Mouse (Mus musculus): ENCODE results near the gene Tmem106c. TPM values are rescaled to one million over a fixed set of nuclear protein-coding genes. Genes with fewer than 3 reads are reported as not detected.

Gene Tmem106c
- polyA plus RNA-seq, 1 experiment from 2014 or later, result 41.5 TPM

DNA sequence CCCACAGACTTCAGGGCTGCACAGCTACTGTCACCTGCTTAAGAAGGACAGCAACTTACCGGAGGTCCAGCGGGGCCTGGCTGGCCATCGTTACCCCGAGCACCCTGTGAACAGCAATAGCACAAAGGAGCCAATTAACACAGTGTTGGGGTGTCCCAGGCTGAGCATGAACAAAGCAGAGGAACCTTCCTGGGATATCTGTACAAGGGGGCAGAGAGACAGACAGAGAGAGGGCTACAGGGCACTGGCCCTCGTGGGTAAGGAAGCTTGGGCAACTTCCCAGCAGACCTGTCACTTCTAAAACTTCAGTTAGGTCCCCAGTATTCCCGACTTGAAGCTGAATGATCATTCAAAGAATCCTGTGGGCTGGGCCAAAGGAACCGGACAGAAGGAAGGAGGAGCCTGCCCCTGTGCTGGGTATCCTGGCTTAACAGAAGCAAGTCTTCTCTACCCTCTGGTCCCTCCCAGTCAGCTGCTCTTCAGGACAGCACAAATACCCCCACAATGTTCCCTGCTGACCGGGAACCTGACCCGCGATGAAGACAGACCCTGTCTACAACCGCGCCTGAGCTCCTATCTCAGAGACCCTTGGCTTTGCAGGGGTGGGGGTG is 27.4 kb downstream of the Tmem106c start:
- Histone ChIP-seq H3K4me1 (peaks cover 53% of the 10 kb centered on the region), H3K9me3 (no peaks in the 10 kb centered on the region), H3K27me3 (no peaks in the 10 kb centered on the region), H3K4me2 (peak overlapping the region; percentile 41; the same call in 1 of the 2 replicates), H3K27ac (peak overlapping the region; percentile 98), H3K36me3 (replicated peaks) (peaks cover 55% of the 10 kb centered on the region), H3K9ac (peak overlapping the region; percentile 34), H3K4me3 (replicated peaks) (no peak overlapping the region)
- 8% methylated on average over 12 of the region's 12 CpGs for WGBS
- no peak for ATAC-seq (ENCODE audit: low FRiP score)

- Histone ChIP-seq H3K4me2 (peak overlapping the region; percentile 36), H3K9ac (peak overlapping the region; percentile 58), H3K27me3 (no peaks in the 10 kb centered on the region), H3K9me3 (no peaks in the 10 kb centered on the region), H3K27ac (peak overlapping the region; percentile 98), H3K4me3 (replicated peaks) (peak overlapping the region; percentile 20; the same call in 1 of the 2 replicates), H3K36me3 (replicated peaks) (peaks cover 53% of the 10 kb centered on the region), H3K4me1 (peaks cover 53% of the 10 kb centered on the region)
- WGBS, result 21% methylated on average over 13 of the region's 13 CpGs
- ATAC-seq (ENCODE audit: low FRiP score), result peak; percentile 12
Observed at GRCm38 (mm10) chr15:97992027-97992711, 28.2 kb downstream of the Tmem106c start.

DNA sequence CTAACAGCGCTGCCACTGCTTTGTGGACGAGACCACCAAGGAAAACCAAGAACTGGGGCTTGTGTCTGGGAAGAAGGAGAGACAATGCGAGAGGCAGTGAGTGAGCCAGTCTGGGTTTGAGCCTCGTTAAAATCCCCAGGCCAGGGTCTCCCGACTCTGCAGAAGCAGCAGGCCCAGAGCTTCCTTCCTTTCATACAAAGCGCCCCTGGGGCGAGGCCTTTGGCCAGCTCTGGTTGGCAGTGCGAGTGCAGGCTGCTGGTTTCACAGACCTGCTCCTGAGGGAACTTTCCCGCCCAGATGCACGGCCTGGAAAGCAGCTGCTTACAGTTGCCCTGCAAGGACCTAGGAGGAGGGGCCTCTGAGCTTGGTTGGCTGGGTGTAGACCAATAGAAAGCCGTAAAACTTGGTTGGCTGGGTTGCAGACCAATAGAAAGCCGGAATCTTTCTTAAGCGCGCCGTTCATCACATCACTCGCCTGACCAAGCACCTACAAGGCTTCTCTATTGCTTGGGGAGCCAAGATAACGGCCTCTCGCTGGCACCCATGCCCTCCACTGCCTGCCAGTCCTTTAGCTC is 28.8 kb downstream of the Tmem106c start:
- Histone ChIP-seq H3K4me2 (peak overlapping the region; percentile 46), H3K27me3 (no peaks in the 10 kb centered on the region), H3K9ac (peak overlapping the region; percentile 58), H3K36me3 (replicated peaks) (peaks cover 53% of the 10 kb centered on the region), H3K4me3 (replicated peaks) (peak overlapping the region; percentile 20), H3K4me1 (peaks cover 53% of the 10 kb centered on the region), H3K27ac (peak overlapping the region; percentile 98), H3K9me3 (no peaks in the 10 kb centered on the region)
- peak; percentile 95 for ATAC-seq (ENCODE audit: low FRiP score)
- WGBS, result under 1% methylated on average over 18 of the region's 18 CpGs

DNA sequence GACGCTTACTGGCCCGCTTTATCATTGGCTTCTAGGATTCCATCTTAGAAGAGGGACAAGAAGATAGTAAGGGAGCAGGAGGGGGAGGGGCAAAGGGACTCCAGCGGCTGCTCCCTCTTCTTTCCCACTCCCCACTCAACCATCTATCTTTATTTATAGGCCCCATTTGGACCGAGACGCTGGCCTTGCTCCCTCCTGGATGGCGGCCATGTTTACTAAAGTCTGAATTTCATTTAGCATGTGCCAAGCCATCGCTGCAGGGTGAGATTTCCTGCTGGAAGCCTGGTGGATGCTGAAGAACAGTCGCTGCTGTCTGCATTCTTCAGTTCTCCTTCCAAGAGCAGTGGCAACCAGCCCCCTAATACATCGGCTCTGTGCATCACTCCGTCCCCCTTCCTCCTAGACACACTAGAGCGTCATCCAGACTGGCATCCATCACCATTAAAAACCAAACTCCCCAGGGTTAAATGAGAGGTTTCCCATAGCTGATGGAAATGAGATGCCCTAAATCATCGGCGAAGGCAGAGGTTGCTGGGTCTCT is 32.8 kb downstream of the Tmem106c start:
- H3K4me1 ChIP-seq, result peaks cover 47% of the 10 kb centered on the region

GRCm38 (mm10) chr15:97999546-97999945 is 35.5 kb downstream of the Tmem106c start:
- Histone ChIP-seq H3K4me2 (peak overlapping the region; percentile 88), H3K36me3 (replicated peaks) (peaks cover 41% of the 10 kb centered on the region), H3K9me3 (no peaks in the 10 kb centered on the region), H3K27ac (no peak overlapping the region), H3K4me1 (peaks cover 52% of the 10 kb centered on the region), H3K27me3 (peaks cover 15% of the 10 kb centered on the region), H3K9ac (peak overlapping the region; percentile 47; the same call in 1 of the 2 replicates), H3K4me3 (replicated peaks) (no peak overlapping the region)
- 37% methylated on average over 13 of the region's 13 CpGs for WGBS
- ATAC-seq (ENCODE audit: low FRiP score), result no peak

More for the DNA sequence above, 32.8 kb downstream of the Tmem106c start:
- peaks cover 48% of the 10 kb centered on the region for H3K36me3 ChIP-seq (replicated peaks)
- WGBS, result 88% methylated on average over 13 of the region's 13 CpGs
- H3K4me2 ChIP-seq, result no peak overlapping the region
- no peak for ATAC-seq (ENCODE audit: low FRiP score)
- no peak overlapping the region for H3K27ac ChIP-seq
- H3K9ac ChIP-seq, result no peak overlapping the region
- no peak overlapping the region for H3K4me3 ChIP-seq (replicated peaks)
- H3K27me3 ChIP-seq, result peaks cover 10% of the 10 kb centered on the region; the same call in 1 of the 2 replicates
- no peaks in the 10 kb centered on the region for H3K9me3 ChIP-seq

DNA sequence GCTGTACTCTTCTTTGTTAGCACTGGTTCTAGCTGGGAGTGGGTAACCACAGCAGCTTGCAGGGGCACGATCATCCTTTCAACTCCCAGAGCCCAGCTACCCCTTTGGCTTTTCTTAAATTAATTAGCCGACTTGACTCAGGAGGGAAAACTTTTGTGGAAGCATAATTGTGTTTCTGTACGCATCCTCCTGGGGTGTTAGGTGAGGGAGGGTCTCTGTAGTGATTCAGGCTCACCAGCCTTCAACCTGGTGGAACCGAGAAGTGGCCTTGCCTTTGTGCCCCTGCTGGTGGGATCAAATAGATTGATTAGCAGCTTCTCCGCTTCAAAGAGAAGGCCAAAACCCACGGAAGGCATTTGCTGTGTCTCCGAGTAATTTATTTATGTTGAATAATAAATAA is 36.0 kb downstream of the Tmem106c start:
- Histone ChIP-seq H3K36me3 (replicated peaks) (peaks cover 36% of the 10 kb centered on the region), H3K4me3 (replicated peaks) (no peak overlapping the region), H3K9ac (peak overlapping the region; percentile 47; the same call in 1 of the 2 replicates), H3K4me1 (peaks cover 57% of the 10 kb centered on the region), H3K27ac (no peak overlapping the region), H3K4me2 (peak overlapping the region; percentile 88), H3K27me3 (peaks cover 20% of the 10 kb centered on the region), H3K9me3 (no peaks in the 10 kb centered on the region)
- no peak for ATAC-seq (ENCODE audit: low FRiP score)
- WGBS, result 11% methylated on average over 7 of the region's 7 CpGs

- H3K9ac ChIP-seq, result peak overlapping the region; percentile 76
- no peaks in the 10 kb centered on the region for H3K9me3 ChIP-seq
- peak overlapping the region; percentile 52 for H3K4me3 ChIP-seq (replicated peaks)
- peak overlapping the region; percentile 88 for H3K4me2 ChIP-seq
- peaks cover 30% of the 10 kb centered on the region for H3K27me3 ChIP-seq
- peak; percentile 17 for ATAC-seq (ENCODE audit: low FRiP score)
- under 1% methylated on average over 37 of the region's 37 CpGs for WGBS
- peaks cover 21% of the 10 kb centered on the region for H3K36me3 ChIP-seq (replicated peaks)
- H3K4me1 ChIP-seq, result peaks cover 61% of the 10 kb centered on the region
- peak overlapping the region; percentile 92 for H3K27ac ChIP-seq
Observed at GRCm38 (mm10) chr15:98001321-98002112, 37.5 kb downstream of the Tmem106c start.

DNA sequence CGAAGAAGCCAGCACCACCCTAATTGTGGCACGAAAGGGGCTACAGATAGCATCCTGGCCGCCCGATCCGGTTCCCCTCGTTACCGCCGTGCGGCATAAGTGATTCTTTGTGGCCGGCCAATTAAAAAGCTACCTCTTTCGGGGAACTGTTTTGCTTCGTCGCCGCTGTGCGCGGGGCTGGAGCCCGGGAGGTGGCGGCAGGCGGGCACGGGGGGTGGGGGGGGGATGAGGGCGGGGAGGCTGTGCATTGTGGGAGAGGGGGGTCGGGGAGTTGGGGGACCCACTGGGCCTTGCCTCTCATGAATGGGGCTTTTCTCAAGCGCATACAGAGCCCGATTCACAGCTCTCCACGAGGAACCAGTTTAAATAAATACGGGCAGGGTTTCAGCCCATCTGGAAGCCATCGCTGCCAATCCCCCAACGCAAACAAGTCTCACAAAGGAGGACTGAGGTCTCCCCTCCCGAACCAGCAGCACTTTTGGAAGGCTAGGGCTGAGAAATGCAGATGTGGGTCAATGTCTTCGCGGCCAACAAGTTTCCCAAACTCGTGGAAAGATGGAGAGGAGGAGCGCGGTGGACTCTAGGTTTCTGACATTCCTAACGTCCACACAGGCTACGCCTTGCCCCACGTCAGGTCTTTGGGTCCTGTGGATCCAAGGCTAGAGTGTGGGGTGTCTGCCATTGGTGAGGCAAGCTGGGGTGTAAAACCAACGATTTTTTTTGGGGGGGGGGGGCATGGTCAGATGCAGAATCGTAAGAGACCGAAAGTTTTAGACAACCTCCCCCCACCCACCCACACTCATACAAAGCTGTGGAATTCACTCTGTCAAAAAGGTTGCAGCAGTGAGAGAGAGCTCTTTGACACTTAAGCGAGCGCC is 38.4 kb downstream of the Tmem106c start:
- Histone ChIP-seq H3K27me3 (peaks cover 30% of the 10 kb centered on the region), H3K36me3 (replicated peaks) (peaks cover 14% of the 10 kb centered on the region), H3K4me1 (peaks cover 61% of the 10 kb centered on the region), H3K27ac (peak overlapping the region; percentile 92), H3K9ac (peak overlapping the region; percentile 76), H3K4me2 (peak overlapping the region; percentile 88), H3K4me3 (replicated peaks) (peak overlapping the region; percentile 52), H3K9me3 (no peaks in the 10 kb centered on the region)
- under 1% methylated on average over 42 of the region's 42 CpGs for WGBS
- ATAC-seq (ENCODE audit: low FRiP score), result peak; percentile 64

DNA sequence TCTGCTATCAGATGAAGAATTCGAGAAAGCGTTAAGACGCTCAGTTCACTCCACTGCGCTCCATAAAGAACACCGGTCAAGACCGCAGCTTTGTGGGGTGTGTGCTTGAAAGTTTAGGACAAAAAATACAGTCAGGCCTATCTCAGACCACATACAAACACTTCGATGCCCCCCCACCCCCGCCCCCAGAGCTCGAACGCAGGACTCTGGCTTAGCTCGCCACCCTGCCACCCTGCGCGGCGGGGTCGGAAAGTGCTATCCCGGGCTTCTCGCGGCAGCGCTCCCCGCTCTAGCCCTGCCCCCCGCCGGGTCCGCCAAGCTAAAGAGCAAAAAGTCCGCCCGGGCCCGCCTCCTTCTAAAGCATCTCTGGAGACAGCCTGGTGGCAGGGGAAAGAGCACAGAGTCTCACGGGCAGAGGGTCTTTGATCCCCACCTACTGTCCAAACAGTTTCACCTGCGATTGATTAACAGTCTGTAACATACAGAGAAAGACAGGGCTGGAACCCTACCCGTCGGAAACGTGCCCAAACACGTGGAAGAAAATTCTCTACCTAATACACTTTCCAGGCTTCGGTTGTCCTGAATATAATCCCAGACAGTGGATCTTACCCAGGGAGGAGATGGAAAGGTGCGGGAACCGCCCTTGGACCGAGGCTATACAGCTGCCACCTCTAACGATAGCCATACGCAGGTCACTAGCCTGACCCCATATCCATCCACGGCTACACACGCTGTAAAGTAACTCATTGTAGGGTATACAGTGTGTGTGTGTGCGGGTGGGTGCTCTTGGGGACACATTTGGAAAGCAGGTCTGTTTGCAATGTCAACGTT is 39.2 kb downstream of the Tmem106c start:
- Histone ChIP-seq H3K9ac (peak overlapping the region; percentile 76), H3K27me3 (peaks cover 34% of the 10 kb centered on the region), H3K4me2 (peak overlapping the region; percentile 88), H3K4me3 (replicated peaks) (peak overlapping the region; percentile 52), H3K4me1 (peaks cover 61% of the 10 kb centered on the region), H3K27ac (peak overlapping the region; percentile 92), H3K9me3 (no peaks in the 10 kb centered on the region), H3K36me3 (replicated peaks) (peaks cover 6% of the 10 kb centered on the region)
- no peak for ATAC-seq (ENCODE audit: low FRiP score)
- WGBS, result under 1% methylated on average over 42 of the region's 42 CpGs

- Histone ChIP-seq H3K9ac (peak within 1 kb of the TSS; percentile 76), H3K9me3 (no peaks in the 10 kb centered on the region), H3K4me1 (peaks cover 61% of the 10 kb centered on the region), H3K4me3 (replicated peaks) (peak within 1 kb of the TSS; percentile 52), H3K36me3 (replicated peaks) (no peaks in the 10 kb centered on the region), H3K27me3 (peaks cover 38% of the 10 kb centered on the region), H3K27ac (peak within 1 kb of the TSS; percentile 92), H3K4me2 (peak within 1 kb of the TSS; percentile 88)
- WGBS, result under 1% methylated on average over 52 of the region's 59 CpGs
- ATAC-seq (ENCODE audit: low FRiP score), result peak; percentile 46
Observed at GRCm38 (mm10) chr15:98003822-98004739, 40.1 kb downstream of the Tmem106c start, which contains the start of gene Col2a1. Col2a1 (minus strand) TSS chr15:98004695.

All from forebrain, embryonic 12.5 days (tissue).